Mouse (Mus musculus) kidney, postnatal 0 days (tissue): ENCODE results near the gene Mthfd1l. TPM values are rescaled to one million over a fixed set of nuclear protein-coding genes. Genes with fewer than 3 reads are reported as not detected.

ENCODE experiments used
- ATAC-seq: fragments of 200-750 bp; cut with Nextera tagmentation; replicated peaks from 2 replicates; pipeline ENCODE4 v1.8.0; 2017; ENCODE audit warnings: low read depth, moderate number of reproducible peaks, moderate TSS enrichment, moderate library complexity; ENCODE audit not compliant: low FRiP score
- DNase-seq: peaks from one replicate; pipeline ENCODE4 v3.0.0-alpha.2; 2016; ENCODE audit warnings: low spot score
- H3K27ac ChIP-seq: fragments of 300-500 bp; sonication (generic); 2 replicates; pipeline ENCODE4 v1.5.1; 2014; ENCODE audit warnings: mild to moderate bottlenecking
- H3K27me3 ChIP-seq: fragments of 300-500 bp; sonication (generic); 2 replicates; pipeline ENCODE4 v1.6.1; 2014; ENCODE audit warnings: low read length, mixed read lengths; ENCODE audit not compliant: insufficient read depth
- H3K36me3 ChIP-seq: fragments of 300-500 bp; sonication (generic); 2 replicates; pipeline ENCODE4 v1.6.1; 2014; ENCODE audit warnings: low read length, mixed read lengths; ENCODE audit not compliant: insufficient read depth
- H3K4me1 ChIP-seq: fragments of 300-500 bp; sonication (generic); replicated peaks from 2 replicates; pipeline ENCODE4 v1.6.1; 2014; ENCODE audit warnings: antibody characterized with exemption, low read length, mixed read lengths; ENCODE audit not compliant: insufficient read depth
- H3K4me2 ChIP-seq: fragments of 300-500 bp; sonication (generic); 2 replicates; pipeline ENCODE4 v1.6.1; 2014; ENCODE audit warnings: mild to moderate bottlenecking, low read length, moderate library complexity, mixed read lengths
- H3K4me3 ChIP-seq: fragments of 300-500 bp; sonication (generic); replicated peaks from 2 replicates; pipeline ENCODE4 v1.5.1; 2014; ENCODE audit warnings: low read depth, low read length
- H3K9ac ChIP-seq: fragments of 300-500 bp; sonication (generic); 2 replicates; pipeline ENCODE4 v1.6.1; 2014; ENCODE audit warnings: low read depth, low read length
- H3K9me3 ChIP-seq: fragments of 300-500 bp; sonication (generic); replicated peaks from 2 replicates; pipeline ENCODE4 v1.6.1; 2016; ENCODE audit warnings: low read length, inconsistent platforms, mixed read lengths
- CTCF ChIP-seq: IDR thresholded peaks from 2 replicates; pipeline ENCODE4 v1.5.1; 2016; ENCODE audit warnings: antibody characterized with exemption, low read depth, mild to moderate bottlenecking, moderate library complexity
- WGBS: fragments of 180-500 bp; shearing (Covaris S2); extraction: QIAGEN DNeasy Blood & Tissue Kit; methylation state at CpG from one replicate; pipeline ENCODE4 v1.1.7; 2014; 5-methylcytosine and 5-hydroxymethylcytosine counted together
- polyA plus RNA-seq: library from polyadenylated mRNA; unstranded; fragments of >200 nt; fragmentation: Nextera tagmentation; extraction: Ambion mirVana; gene quantifications from 2 replicates; pipeline ENCODE4 v1.2.1, GENCODE M21; 2015

Gene Mthfd1l
- polyA plus RNA-seq, 1 experiment from 2014 or later: 9.1 TPM

DNA sequence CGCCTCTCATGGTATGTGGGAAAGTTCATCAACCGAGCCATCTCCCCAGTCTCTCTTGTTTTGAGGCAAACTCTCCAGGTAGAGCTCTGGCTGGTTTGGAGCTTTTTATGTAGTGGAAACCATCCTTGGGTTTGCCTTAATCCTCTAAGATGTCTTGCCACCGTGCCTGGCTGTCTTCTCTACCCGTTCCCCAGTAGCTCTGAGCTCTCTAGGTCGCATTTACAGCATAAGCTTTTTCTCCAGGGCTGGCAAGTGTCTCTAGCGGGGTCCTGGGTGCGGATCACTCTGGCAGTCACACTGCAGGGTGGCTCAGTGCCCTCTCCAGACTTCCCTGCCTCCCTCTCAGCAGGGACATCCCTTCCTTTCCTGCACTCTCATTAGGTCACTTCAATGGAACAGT lies 63.6 kb downstream of the Mthfd1l start:
- DNase-seq (no peak), ATAC-seq (no peak)
- 95% methylated on average over 7 of the region's 7 CpGs for WGBS
- H3K27ac ChIP-seq: no peak overlapping the region
- no peaks in the 10 kb centered on the region for H3K4me1 ChIP-seq
- H3K9me3 ChIP-seq: no peaks in the 10 kb centered on the region
- peaks cover 4% of the 10 kb centered on the region; the same call in 1 of the 2 replicates for H3K36me3 ChIP-seq
- H3K4me2 ChIP-seq: no peak overlapping the region
- no peak overlapping the region for H3K9ac ChIP-seq
- H3K27me3 ChIP-seq: no peaks in the 10 kb centered on the region
- TF ChIP-seq CTCF: no peak
- H3K4me3 ChIP-seq: no peak overlapping the region

DNA sequence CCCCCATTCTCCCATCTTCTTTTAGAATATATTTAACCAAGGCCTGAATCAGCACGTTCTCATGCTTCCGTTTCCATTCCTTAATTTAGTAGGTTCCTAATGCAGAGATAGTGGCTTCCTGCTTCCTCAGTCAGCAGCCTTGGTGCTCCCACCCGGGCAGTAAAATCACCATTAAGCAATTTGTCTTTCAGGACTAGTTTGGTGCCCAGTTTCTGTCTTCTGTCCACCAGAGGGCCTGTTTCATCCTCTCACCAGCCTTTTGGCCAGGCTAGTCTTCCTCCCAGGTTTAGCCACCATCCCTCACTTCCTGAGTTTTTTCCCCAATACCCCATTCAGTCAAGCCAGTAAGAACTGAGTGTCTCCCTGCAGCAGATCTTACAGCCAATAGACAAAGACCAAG lies 64.1 kb downstream of the Mthfd1l start:
- Histone ChIP-seq H3K36me3 (peaks cover 3% of the 10 kb centered on the region; the same call in 1 of the 2 replicates), H3K9ac (no peak overlapping the region), H3K9me3 (no peaks in the 10 kb centered on the region), H3K4me1 (no peaks in the 10 kb centered on the region), H3K4me3 (no peak overlapping the region), H3K27me3 (no peaks in the 10 kb centered on the region), H3K4me2 (no peak overlapping the region), H3K27ac (no peak overlapping the region)
- peak; percentile 64 for TF ChIP-seq CTCF
- ATAC-seq (no peak), DNase-seq (no peak)
- WGBS: 57% methylated on average over 3 of the region's 3 CpGs

DNA sequence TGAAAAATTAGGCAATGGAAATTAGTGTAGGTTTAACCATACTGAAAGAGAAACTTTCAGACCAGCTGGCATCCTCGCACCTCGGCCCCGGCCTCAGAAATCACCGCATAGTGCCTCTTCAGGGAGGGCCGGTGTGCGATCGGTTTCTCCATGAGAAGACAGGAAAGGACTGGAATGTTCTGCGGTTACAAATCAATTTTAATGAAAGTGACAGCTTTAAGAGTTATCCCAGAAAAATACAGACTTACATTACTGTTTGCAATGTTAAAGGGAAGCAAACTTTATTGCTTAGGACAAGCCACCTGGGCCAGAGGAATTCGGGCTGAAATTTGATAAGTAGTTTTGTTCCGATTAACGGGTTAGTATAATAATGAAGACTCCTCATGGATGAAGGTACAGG lies 65.7 kb downstream of the Mthfd1l start:
- no peak overlapping the region for H3K4me2 ChIP-seq
- DNase-seq (peak; percentile 81), ATAC-seq (no peak)
- no peak overlapping the region for H3K27ac ChIP-seq
- no peaks in the 10 kb centered on the region for H3K9me3 ChIP-seq
- WGBS: 35% methylated on average over 11 of the region's 11 CpGs
- no peaks in the 10 kb centered on the region for H3K36me3 ChIP-seq
- no peak overlapping the region for H3K4me3 ChIP-seq
- H3K4me1 ChIP-seq: no peaks in the 10 kb centered on the region
- TF ChIP-seq CTCF: no peak
- no peaks in the 10 kb centered on the region for H3K27me3 ChIP-seq
- no peak overlapping the region for H3K9ac ChIP-seq

DNA sequence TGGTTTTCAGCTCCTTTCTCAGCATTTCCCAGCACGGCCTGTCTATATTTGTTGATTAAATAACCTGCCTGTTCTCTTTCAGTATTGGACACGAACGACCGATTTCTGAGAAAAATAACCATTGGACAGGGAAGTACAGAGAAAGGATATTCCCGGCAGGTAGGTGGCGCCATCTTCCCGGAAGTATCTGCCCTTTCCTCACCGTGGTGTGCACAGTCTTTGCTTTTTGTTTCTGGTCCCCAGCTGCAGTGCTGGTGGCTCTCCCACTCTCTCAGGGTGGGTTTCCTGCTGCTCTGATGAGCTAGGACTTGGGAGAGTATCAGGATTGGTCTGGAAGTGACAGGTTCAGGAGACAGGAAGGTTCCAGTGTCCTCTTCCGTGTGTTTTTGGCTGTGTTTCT lies 68.8 kb downstream of the Mthfd1l start:
- peak; percentile 75 for TF ChIP-seq CTCF

DNA sequence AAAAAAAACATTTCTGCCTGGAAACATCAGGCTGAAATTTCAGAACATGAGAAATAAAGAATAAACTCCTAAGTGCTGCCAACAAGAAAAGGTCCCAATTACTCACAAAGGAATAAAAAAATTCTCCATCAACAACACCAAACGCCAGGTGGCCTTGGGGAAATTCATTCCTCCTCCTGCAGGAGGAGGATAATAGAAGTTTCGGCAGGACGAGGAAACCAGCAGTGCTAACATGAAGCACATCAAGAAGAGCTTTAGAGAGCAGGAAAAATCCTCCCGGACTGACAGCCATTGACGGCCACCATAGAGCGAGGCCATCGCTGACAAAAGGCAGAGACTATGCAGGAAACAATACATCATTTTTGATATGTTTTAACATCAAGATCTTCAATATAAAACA lies 71.5 kb downstream of the Mthfd1l start:
- ATAC-seq (no peak), DNase-seq (no peak)
- H3K4me3 ChIP-seq: no peak overlapping the region
- TF ChIP-seq CTCF: no peak
- H3K4me2 ChIP-seq: no peak overlapping the region
- no peak overlapping the region for H3K27ac ChIP-seq
- H3K9ac ChIP-seq: no peak overlapping the region
- 60% methylated on average over 7 of the region's 7 CpGs for WGBS
- no peaks in the 10 kb centered on the region for H3K4me1 ChIP-seq
- no peaks in the 10 kb centered on the region for H3K27me3 ChIP-seq
- no peaks in the 10 kb centered on the region for H3K36me3 ChIP-seq
- no peaks in the 10 kb centered on the region for H3K9me3 ChIP-seq

More for the DNA sequence above, 68.8 kb downstream of the Mthfd1l start:
- H3K27ac ChIP-seq: no peak overlapping the region
- no peak overlapping the region for H3K4me2 ChIP-seq
- no peaks in the 10 kb centered on the region for H3K27me3 ChIP-seq
- no peak overlapping the region for H3K9ac ChIP-seq
- H3K4me1 ChIP-seq: no peaks in the 10 kb centered on the region
- H3K9me3 ChIP-seq: no peaks in the 10 kb centered on the region
- no peaks in the 10 kb centered on the region for H3K36me3 ChIP-seq
- no peak; the same call in 1 of the 2 replicates for ATAC-seq
- DNase-seq: peak; percentile 61
- WGBS: 68% methylated on average over 9 of the region's 9 CpGs
- no peak overlapping the region for H3K4me3 ChIP-seq

DNA sequence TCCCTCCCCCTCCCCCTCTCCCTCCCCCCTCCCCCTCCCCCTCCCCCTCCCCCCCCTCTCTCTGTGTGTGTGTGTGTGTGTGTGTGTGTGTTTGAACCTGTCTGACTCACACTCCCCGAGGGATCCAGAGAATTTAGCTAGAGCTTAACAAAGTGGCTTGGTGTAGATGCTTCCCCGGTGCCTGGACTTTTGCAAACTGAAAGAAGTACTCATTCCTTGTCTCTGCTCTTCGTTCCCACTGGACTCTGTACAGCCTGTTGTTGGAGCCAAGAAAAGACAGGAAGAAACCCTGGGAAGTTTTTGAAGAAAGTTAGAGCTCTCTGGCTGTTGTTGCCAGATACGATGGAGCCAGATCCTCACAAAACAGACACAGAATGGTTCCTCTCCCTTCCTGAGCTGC lies 73.6 kb downstream of the Mthfd1l start:
- H3K27ac ChIP-seq: peak overlapping the region; percentile 80
- no peak for ATAC-seq

DNA sequence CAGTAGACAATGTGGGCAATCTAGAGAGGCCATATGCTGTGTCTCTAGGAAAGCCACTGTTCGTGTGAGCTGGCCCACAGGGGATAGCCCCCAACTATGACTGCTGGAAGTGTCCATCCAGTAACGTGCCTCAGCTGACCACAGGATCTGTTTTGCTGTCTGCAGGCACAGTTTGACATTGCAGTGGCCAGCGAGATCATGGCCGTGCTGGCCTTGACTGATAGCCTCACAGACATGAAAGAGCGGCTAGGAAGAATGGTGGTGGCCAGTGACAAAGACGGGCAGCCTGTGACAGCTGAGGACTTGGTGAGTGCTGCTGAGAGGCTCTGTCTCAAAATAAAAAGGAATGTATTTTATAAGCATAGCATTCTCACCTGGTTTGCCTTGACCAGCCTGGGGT lies 74.7 kb downstream of the Mthfd1l start:
- TF ChIP-seq CTCF: no peak
- WGBS: 86% methylated on average over 6 of the region's 6 CpGs
- no peak overlapping the region for H3K27ac ChIP-seq

More for the DNA sequence above, 73.6 kb downstream of the Mthfd1l start:
- Histone ChIP-seq H3K36me3 (no peaks in the 10 kb centered on the region), H3K27me3 (no peaks in the 10 kb centered on the region), H3K4me3 (no peak overlapping the region), H3K9me3 (no peaks in the 10 kb centered on the region), H3K4me1 (no peaks in the 10 kb centered on the region), H3K4me2 (peak overlapping the region; percentile 27; the same call in 1 of the 2 replicates), H3K9ac (no peak overlapping the region)
- WGBS: 47% methylated on average over 4 of the region's 4 CpGs
- no peak for TF ChIP-seq CTCF
- DNase-seq: peak; percentile 52

More for the DNA sequence above, 74.7 kb downstream of the Mthfd1l start:
- no peaks in the 10 kb centered on the region for H3K36me3 ChIP-seq
- no peaks in the 10 kb centered on the region for H3K9me3 ChIP-seq
- H3K27me3 ChIP-seq: no peaks in the 10 kb centered on the region
- ATAC-seq (no peak), DNase-seq (no peak)
- no peak overlapping the region for H3K4me2 ChIP-seq
- H3K4me3 ChIP-seq: no peak overlapping the region
- H3K9ac ChIP-seq: no peak overlapping the region
- peaks cover 4% of the 10 kb centered on the region; the same call in 1 of the 2 replicates for H3K4me1 ChIP-seq
